Mouse (Mus musculus): ENCODE measurements around the gene Mcat.

The Mcat gene

DNA sequence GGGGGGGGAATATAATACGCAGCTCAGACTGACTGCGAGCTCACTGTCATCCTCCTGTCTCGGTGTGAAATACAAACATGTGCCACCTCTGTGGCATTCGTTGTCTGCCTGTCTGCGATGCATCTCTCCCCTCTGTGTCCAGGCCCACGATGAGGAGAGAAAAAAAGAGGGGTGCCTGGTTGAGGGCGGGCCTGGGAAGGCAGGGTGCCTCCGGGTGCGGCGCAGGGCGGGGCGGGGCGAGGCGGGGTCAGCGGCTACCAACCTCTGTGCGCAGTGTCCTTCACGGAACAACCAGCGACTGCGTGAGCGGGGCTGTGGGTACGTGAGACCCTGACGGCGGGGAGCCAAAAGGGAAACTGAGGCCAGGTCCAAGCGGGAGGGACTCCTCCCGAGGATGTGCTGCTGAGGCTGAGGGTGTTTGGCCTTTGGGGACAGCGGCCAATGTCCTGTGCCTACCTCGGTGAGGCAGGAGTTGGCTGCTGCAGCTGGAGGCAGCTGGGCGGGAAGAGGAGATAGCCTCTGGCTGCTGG lies at the start of gene Mcat, which contains the start of gene Tspo:
Mcat (minus strand) TSS at position 461 of the 530 bp plus-strand sequence.
Tspo (plus strand) TSS at position 266 of the 530 bp plus-strand sequence.
- peak; percentile 87 to 93 for DNase-seq (ENCODE audit: low spot score in 2 of 2)

DNA sequence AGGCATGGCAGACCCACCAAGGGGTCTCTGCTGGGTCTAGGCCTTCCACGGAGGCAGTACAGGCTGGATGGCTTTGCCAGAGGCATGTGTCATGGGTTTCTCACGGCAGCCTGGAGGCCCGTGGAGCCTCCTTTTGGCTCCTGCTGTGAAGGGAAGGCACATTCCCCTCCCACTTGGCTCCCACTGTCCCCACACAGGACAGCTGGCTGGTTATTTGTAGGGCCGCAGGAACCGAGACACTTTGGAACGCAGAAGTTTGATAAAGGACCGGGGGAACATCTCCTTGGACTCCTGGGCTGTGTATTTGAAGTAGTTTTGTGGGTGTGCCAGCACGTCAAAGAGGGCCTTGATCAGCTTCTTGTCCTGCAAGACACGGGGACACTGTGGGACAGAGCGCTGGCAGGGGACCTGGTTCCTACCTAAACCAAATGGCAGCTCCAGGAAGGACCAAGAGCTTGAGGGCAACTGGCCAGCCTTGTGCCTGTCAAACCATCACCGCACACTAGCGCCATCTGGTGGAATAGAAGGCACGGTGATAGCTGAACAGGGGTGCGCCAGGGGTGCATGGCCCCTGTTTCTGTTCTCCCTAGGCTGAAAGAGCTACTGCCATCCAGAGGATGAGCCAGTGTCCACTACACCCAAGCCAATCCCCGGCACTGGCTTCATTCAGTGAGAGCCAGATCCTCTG lies 43.7 kb upstream of the Mcat start:
- peak; percentile 82 to 92 for DNase-seq (ENCODE audit: low spot score in 2 of 2)

DNA sequence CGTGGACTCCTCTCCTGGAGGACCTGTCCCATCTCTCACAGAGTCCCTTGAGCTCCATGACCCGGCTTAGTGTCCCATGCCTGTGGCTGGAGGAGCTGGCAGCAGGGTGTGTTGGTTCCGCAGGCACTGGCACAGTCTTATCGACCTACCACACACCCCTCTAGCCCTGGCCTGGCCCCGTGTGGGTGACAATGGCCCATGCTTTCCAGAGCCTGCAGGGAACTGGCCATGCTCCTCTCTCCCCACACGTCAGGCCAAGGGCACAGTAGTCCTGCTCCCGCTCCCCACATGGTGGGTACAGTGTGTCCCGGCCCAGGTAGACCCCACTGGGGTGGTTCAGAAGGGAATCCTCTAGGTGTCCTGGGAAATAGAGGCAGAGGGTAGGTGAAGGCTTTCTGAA lies 43.1 kb upstream of the Mcat start:
- DNase-seq (ENCODE audit: low spot score in 2 of 2), result peak; percentile 78 to 83

DNA sequence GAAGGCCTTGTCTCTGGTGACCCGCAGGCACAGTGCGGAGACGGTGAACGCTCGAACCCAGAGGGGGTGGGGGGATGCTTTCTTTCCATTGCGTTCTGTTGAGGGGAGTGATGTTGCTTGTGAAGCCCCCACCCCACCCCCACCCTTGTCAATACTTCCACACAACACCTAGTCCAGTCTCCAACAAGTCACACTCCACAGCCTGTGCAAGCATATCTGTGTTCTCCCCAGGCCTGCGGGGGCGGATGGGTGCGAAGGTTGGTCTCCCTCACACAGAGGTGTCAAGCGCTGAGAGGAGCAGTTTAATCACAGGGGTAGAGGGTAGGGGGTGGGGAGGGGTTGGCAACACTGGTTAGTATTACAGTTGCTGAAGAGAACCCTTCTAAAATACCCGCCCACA lies 42.6 kb upstream of the Mcat start:
- no peak for DNase-seq (ENCODE audit: low spot score in 2 of 2)

DNA sequence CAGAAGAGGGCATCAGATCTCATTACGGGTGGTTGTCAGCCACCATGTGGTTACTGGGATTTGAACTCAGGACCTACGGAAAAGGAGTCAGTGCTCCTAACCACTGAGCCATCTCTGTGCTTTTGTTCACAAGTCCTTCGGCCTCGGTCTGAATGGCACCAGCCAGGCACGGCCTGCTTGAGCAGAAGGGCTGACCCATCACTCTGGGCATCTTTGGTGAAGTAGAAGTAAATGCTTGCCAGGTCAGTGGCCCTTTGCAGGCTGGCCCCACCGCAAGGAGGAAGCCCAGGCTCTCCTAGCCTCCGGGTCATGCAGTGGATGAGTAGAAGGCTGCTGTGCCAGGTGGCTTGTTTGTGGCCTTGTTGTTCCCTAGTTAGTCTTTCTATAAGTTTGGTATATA lies 39.8 kb upstream of the Mcat start:
- DNase-seq (ENCODE audit: low spot score in 2 of 2), result no peak

DNA sequence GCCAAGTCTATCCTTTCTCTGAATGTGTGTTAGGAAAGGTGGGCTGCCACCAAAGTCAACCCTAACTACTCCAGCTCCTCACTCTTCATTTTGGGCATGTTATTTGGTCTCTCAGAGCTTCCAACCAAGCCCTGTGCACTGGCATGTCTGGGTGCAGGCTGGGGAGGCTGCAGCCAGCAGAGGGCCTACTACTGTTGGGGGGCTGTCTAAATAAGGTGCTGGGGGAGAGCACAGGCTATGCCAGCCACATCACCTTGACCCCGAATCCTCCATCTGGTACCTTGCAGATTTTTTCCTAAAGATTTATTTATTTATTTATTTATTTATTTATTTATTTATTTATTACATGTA lies 39.4 kb upstream of the Mcat start:
- DNase-seq (ENCODE audit: low spot score in 2 of 2), result peak in 1 of 2 experiments; percentile 66

DNA sequence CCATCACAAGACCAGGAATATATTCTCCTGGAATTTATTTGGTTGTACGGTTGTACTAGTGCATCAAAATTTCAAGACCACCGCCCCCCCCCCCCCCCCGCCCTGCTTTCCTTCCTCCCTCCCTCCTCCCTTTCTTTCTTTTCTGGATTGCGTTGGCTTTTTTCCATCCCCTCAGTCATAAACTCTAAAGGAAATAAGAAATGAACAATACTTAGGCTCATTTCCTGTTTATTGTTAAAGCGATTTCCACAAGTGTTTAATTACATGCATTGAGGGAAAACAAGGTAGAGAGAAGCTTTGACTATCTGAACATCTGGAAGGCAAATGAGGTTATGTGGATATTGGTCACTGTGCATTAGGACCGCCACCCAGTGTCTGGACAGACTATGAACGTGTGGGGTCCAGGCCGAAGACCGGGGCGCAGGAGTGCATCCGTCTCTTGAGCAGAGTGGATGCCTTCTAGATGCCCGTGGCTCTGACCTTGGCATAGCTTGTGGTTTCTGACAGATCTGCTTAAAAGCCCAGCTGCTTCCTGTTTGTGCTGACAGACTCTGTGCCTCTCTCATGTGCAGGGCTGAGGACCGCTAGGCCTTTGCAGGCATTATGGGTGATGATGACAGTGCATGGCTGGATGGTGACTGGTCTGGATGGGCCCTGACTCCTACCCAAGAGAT lies 38.9 kb upstream of the Mcat start:
- peak; percentile 55 to 75 for DNase-seq (ENCODE audit: low spot score in 2 of 2)

DNA sequence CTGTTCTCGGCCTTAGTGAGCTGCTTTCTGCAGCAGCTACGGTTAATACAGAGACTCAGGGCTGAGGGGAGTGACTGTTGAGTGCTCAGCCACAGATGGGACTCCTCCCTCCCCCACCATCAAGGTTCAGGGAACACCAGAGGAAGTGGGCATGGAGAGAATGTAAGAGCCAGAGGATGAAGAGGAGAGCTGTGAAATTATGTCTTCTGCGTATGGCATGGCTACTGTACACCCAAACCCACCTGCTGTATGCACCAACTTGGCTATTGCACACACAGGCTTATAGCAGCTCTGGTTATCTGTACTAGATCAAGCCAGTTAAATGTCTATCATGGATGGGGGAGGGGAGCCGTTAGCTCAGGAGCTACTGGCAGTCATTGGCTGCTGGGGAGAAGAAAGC lies 37.6 kb upstream of the Mcat start:
- no peak for DNase-seq (ENCODE audit: low spot score in 2 of 2)

DNA sequence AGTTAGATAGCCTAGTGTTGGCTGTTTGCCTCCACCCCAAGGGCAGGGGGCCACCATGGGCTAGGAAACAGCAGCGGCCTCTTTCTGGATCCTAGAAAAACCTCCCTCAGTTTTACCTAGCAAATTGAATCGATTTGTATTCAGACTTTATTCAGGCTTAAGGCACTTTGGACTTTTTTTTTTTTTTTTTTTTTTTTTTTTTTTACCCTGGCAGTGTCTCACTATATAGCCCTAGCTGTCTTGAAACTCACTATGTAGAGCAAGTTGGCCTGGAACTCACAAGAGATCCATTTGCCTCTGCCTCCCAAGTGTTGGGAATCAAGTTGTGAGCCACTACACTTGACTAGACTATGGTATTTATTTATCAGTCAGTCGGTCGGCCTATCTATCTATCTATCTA lies 33.2 kb upstream of the Mcat start:
- DNase-seq (ENCODE audit: low spot score in 2 of 2), result no peak

DNA sequence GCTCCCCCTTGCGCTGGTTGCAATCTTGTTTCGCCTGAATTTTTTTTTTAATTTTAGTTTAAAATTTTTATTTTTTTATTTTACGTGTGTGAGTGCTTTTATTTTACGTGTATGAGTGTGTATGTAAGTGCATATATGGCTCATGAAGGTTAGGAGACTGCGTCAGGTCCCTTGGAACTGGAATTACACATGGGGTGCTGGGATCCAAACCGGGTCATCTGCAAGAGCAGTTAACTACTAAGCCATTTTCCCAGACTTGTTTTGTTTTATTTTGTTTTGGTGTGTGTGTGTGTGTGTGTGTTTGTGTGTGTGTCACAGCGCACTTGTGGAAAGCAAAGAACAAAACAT lies 31.8 kb upstream of the Mcat start:
- DNase-seq (ENCODE audit: low spot score in 2 of 2), result no peak

DNA sequence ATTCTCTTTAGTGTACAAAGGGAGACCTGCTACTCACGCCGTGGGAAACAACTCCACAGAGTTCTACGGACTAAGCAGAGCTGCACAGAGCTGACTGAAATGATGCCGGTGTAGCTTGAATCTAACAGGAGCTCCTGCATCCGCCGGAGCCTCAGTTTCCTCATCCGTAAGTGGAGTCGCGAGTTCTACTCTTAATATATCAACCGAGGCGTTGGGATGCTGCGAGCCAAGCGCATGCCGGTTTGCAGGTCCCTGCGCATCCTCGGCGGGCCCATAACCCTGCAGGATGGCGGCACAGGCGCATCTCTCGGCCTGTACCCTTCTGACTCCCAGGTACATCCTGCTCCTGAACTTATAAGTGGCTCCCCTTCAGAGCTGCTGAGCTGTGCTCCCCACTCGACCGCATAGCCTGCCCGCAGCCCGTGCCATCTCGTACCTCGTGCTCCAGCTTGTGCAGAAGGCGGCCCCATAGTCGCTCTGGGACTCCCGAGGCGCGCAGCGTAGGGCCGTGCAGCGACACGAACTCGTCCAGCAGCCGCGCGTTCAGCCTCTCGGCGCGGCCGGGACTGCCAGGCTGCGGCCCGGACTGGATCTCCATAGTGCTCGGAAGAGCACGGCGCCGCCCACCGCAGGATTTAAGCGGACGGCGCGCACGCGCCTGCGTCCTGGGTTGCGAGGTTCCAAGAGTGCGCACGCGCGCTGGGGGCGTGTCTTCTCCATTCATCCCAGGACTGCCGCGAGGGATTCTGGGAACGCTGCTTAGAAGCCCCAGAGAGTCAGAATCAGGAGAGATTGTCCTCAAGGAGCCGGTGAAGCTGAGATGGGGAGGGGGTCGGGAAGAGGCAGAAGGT lies 31.2 kb upstream of the Mcat start, which contains the start of gene Ttll12:
Ttll12 (minus strand) TSS at position 645 of the 851 bp plus-strand sequence.
- peak; percentile 93 to 96 for DNase-seq (ENCODE audit: low spot score in 2 of 2)

DNA sequence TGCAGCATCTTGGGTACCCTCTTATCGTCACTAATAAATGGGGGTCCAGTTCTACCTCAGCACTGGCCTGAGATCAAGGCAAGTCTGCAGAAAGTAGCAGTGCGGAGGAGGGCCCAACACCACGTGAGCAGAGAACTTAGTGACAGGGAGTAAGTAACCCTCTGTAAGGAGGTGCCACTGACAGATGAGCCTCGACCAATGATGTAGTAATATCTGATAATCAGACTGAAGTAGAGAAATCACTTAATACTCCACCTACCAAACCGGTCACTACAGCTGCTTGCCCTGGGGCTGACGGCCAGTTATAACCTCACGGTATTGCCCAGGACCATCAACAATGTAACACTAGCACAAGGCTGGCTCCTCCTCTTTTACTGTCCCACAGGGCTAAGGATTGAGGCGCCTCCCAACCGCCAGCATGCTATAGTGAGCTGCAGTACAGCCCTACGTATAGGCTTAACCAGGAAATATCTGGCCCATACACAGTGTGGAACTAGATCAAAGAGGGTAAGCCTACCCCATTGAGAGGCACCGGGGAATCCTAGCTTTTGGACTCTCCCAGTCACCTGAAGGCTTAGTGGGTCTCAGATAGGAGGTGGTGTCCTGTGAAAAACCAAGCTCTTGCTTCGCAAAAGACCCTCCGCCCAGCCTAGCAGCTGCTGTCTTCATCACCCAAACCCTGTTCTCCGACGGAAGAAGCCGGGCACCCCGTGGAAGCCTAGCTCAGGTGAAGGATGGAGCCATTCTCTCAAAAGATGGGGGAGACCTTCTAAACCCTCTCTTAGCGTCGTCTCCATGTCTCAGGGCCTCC lies 30.3 kb upstream of the Mcat start:
- peak; percentile 60 to 72 for DNase-seq (ENCODE audit: low spot score in 2 of 2)

DNA sequence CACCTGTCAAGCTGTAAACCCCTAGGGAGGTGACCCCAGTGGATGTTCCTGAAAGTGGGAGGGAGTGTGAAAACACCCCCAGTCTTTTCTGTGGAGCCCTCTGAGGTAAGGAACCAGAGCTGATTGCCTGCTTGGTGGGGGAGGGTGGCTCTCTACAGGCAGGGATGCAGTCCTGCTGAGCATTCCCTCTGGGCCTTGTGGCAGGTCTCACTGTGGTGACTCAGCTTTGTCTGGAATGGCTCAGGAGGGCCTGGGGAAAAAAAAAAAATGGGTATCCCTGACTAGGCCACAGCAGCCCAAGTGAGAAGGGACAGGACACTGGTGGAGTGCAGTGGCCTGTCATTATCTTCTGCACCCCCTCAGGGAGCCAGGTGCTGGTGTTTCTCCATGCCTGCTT lies 29.6 kb upstream of the Mcat start:
- DNase-seq (ENCODE audit: low spot score in 2 of 2), result no peak

DNA sequence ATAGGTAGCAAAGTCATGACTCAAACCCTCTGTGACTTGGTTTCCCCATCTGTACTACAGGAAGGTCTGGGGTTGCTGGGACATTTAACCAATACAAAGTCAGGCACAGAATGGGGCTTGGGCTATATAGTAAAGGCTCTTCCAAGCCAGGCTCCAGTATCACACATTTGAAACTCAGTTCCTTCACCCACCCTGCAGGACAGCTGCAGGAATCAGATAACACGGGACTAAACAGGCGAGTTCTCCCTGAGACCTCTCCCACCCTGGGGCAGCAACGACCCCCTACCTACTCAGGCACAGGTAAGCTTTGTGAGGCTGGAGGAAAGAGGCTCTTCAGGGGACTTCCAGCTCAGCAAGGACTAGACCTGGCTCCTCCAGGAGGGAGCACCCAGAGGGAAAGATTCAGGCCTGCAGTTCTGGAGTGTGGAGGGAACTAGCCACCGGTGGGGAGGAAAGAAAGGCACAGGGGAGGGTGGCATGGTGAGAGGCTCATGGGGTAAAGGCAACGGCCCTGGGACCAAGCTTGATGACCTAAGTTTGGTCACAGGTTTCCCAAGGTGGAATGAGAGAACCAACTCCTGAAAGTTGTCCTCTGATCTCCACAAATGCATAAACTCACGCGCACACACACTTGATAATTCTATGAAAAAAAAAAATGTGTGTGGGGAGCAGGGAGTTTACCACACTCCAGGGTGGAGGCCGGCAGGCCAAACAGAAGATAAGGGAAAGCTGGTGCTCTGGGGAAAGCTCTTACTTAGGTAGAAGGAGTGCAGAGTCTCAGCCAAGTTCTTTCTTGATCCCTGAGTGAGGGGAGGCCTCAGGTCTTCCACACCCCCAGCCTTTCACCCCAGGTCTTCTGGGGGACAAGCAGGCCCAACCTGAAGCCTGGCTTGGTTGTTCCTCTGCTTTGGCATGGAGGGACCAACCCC lies 28.9 kb upstream of the Mcat start:
- peak; percentile 65 to 77 for DNase-seq (ENCODE audit: low spot score in 2 of 2)

DNA sequence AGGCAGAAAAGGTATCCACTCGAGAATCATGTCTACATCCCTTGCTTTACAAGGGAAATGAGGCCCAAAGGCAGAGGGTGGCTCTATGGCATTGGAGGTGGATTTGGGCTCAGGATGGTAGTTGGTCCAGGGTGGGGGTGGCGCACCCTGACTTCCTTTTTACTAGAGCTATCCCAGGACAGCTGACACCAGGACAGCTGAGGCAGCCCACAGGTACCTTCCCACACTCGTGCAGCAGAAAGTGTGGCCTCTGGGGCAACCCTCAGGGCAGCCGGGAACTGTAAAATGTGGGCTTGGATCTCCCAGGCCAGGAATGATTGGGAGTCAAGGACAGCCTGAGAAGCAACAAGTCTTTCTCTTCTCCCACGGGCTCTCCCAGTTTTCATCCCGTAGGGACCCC lies 28.2 kb upstream of the Mcat start:
- DNase-seq (ENCODE audit: low spot score in 2 of 2), result no peak

DNA sequence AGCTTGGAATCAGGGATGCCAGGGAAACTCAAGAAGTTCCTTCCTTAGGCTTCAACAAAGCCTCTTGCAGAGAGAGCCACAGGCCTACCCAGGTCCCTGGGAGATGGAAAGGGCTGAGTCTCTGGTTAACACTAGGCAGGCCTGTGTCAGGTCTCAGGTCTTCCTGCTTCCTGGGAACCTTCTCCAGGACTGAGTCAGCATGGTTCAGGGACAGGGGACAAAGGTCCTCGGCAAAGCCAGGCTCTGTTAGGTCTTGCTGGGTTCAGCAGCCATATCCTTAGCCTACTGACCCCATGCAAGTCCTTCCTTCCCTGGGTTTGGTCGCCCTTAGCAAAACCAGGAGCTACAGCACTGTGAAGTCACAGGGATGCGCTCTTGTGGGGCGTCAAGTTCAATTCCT lies 27.3 kb upstream of the Mcat start:
- DNase-seq (ENCODE audit: low spot score in 2 of 2), result no peak

DNA sequence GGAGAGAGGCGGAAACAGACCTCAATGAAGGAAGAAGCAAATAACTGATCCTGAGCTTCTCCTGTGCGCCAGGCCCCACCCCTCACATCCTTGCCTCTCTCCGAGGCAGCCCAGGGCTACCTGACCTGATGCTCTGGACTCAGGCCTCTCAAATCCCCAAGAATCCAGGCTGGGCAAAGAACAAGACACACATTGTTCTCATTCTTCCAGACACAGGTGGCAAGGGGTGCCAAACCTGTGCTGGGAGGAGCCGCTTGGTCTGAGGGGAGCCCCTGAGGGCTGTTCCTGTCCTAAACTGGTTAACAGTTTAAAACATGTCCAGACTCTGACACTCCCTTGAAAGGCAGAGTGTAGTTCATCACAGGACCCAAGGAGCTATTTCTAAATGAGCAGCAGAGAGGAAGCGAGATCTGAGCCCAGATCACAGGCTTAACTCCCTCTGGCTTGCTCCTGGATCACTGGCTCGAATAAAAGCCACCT lies 21.2 kb upstream of the Mcat start:
- DNase-seq (ENCODE audit: low spot score in 2 of 2), result no peak

DNA sequence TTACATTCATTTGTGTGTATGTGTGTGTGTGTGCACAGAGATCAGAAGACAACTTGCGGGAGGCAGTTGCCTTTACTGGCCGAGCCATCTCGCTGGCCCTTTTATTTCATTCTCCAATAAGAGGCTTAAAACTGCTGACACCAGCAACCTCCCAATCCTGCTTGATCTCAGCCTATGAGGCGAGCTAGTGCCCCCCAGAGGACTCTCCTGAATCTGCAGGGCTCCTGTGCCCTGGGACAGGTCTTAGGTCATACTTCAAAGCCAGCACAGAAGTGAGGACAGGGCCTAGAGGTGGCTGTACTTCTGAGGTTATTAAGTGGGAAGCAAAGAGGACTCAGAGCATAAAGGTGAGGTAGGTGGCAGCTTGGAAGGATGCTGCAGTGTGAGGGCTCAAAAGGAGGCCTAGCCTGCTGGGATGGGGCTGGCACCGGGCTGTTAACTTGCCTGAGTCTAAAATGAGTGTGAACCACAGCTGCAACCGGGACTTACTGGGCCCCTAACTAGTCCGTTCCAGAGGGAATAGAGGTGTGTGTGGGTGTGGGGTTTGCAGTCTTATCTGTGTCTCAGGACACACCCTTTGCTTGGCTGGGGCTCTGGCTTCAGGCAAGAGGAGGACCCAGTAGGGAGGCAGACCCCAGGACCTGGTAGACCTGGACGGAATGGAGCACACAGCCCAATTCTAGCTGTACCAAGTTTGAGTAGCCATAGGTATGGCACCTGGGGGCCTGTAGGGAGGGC lies 20.0 kb upstream of the Mcat start:
- peak; percentile 68 to 82 for DNase-seq (ENCODE audit: low spot score in 2 of 2)

DNA sequence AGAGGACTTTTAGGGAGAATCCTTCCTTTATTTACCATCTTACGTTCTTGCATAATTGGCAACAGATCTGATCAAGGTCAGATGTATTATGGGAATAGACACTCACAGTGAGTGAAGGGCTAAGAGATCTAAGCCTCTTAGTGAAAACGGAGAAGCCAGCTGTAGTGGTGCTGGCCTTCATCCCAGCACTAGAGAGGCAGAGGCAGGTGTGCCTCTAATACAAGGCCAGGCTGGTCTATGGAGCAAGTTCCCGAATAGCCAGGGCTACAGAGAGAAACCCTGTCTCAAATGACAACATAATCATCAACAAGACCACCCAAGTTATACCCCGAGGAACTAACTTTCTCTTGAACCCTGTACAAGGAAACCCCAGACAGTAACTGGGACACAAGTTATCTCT lies 19.3 kb upstream of the Mcat start:
- no peak for DNase-seq (ENCODE audit: low spot score in 2 of 2)

DNA sequence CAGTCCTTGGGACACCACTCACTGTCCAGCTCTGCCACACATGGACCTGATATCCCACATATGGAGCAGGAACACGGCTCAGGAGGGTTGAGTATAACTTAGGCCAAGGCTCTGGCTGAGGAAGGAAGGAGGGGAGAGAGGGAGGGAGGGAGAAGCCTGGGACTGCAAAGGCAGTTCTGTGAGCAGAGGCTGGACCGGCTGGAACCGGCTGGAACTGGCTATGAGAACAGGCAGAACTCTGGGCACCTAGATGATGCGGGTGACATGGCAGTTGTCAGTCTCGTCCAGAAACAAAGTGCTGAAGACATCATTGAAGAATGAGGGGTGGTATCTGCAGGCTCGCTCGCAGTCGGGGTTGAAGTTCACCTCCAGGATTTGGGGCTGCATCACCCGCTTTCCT lies 13.1 kb upstream of the Mcat start:
- no peak for DNase-seq (ENCODE audit: low spot score in 2 of 2)

All from spleen, postnatal 4 days (tissue).